Mouse (Mus musculus) limb, embryonic 13.5 days (tissue): ENCODE data around the gene Mettl23. TPM values are rescaled to one million over a fixed set of nuclear protein-coding genes. Genes with fewer than 3 reads are reported as not detected.

Experiments
- ATAC-seq: fragments of 200-750 bp; cut with Nextera tagmentation; 2 replicates; pipeline ENCODE4 v1.8.0; 2017; ENCODE audit warnings: low read depth, moderate number of reproducible peaks, moderate TSS enrichment; ENCODE audit not compliant: low FRiP score
- H3K27ac ChIP-seq: fragments of 300-500 bp; sonication (generic); 2 replicates; pipeline ENCODE4 v1.5.1; 2015; ENCODE audit warnings: inconsistent platforms, mild to moderate bottlenecking, moderate library complexity
- H3K27me3 ChIP-seq: fragments of 300-500 bp; sonication (generic); 2 replicates; pipeline ENCODE4 v1.6.1; 2015; ENCODE audit warnings: mild to moderate bottlenecking, inconsistent platforms
- H3K36me3 ChIP-seq: fragments of 300-500 bp; sonication (generic); 2 replicates; pipeline ENCODE4 v1.6.1; 2015; ENCODE audit warnings: inconsistent platforms, mild to moderate bottlenecking, moderate library complexity
- H3K4me1 ChIP-seq: fragments of 300-500 bp; sonication (generic); 2 replicates; pipeline ENCODE4 v1.6.1; 2015; ENCODE audit warnings: inconsistent platforms
- H3K4me2 ChIP-seq: fragments of 300-500 bp; sonication (generic); replicated peaks from 2 replicates; pipeline ENCODE4 v1.6.1; 2015; ENCODE audit warnings: inconsistent platforms, mild to moderate bottlenecking, moderate library complexity
- H3K4me3 ChIP-seq: fragments of 300-500 bp; sonication (generic); 2 replicates; pipeline ENCODE4 v1.5.1; 2015; ENCODE audit warnings: moderate library complexity, mild to moderate bottlenecking, inconsistent platforms
- H3K9ac ChIP-seq: fragments of 300-500 bp; sonication (generic); 2 replicates; pipeline ENCODE4 v1.6.1; 2015; ENCODE audit warnings: mild to moderate bottlenecking, inconsistent platforms
- H3K9me3 ChIP-seq: fragments of 300-500 bp; sonication (generic); 2 replicates; pipeline ENCODE4 v1.6.1; 2016; ENCODE audit warnings: inconsistent platforms
- WGBS: fragments of 180-500 bp; shearing (Covaris S2); methylation state at CpG from one replicate; pipeline ENCODE4 v1.1.7; 2015; 5-methylcytosine and 5-hydroxymethylcytosine counted together
- polyA plus RNA-seq: library from polyadenylated mRNA; unstranded; fragments of >200 nt; fragmentation: Nextera tagmentation; extraction: Ambion mirVana; gene quantifications from 2 replicates; pipeline ENCODE4 v1.2.1, GENCODE M21; 2015

Gene Mettl23
- polyA plus RNA-seq = 72.2 and 79.0 TPM in 2 replicates

GRCm38 (mm10) chr11:116843261-116844233 lies at the start of gene Mettl23, which contains the start of gene Jmjd6:
Gene Mettl23, plus strand, starts transcription at chr11:116843278.
Gene Jmjd6, minus strand, starts transcription at chr11:116843449.
- Histone ChIP-seq H3K27ac (peak within 1 kb of the TSS; percentile 98), H3K27me3 (no peaks in the 10 kb centered on the region), H3K9ac (peak within 1 kb of the TSS; percentile 90), H3K4me2 (peak within 1 kb of the TSS; percentile 90), H3K4me3 (peak within 1 kb of the TSS; percentile 83), H3K36me3 (peaks cover 44% of the 10 kb centered on the region), H3K9me3 (no peaks in the 10 kb centered on the region), H3K4me1 (peaks cover 39% of the 10 kb centered on the region)
- ATAC-seq = peak; percentile 96
- WGBS = under 1% methylated on average over 72 of the region's 72 CpGs

DNA sequence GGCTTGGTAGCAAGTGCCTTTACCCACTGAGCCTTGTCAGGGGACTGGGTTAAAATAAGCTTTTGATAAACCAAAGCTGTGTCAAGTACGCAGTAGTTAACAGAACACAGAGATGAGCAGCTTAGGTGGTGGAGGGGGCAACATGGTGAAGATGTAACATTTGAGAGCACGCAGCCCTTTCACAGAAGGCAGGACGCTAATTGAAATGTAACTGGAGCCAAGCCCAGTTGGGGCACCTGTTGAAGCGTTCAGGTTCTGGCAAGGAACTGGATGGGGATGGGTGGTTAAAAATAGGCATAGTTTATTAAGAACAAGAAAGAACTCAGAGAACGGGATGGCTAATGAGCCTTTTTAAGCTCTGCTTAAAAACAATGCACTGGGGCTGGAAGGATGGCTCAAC lies 43.7 kb upstream of the Mettl23 start:
- Histone ChIP-seq H3K27ac (no peak overlapping the region), H3K4me1 (0 out of 2 replicates have a peak, but pooled peaks cover 5% of the 10 kb centered on the region), H3K9me3 (no peaks in the 10 kb centered on the region), H3K36me3 (no peaks in the 10 kb centered on the region), H3K4me2 (no peak overlapping the region), H3K4me3 (no peak overlapping the region), H3K27me3 (no peaks in the 10 kb centered on the region), H3K9ac (no peak overlapping the region)
- ATAC-seq = no peak
- WGBS = 84% methylated on average over 5 of the region's 5 CpGs

- Histone ChIP-seq H3K27me3 (no peaks in the 10 kb centered on the region), H3K4me2 (no peak overlapping the region), H3K9me3 (no peaks in the 10 kb centered on the region), H3K27ac (no peak overlapping the region), H3K9ac (no peak overlapping the region), H3K4me1 (0 out of 2 replicates have a peak, but pooled peaks cover 5% of the 10 kb centered on the region), H3K36me3 (no peaks in the 10 kb centered on the region), H3K4me3 (no peak overlapping the region)
- no peak for ATAC-seq
- 72% methylated on average over 5 of the region's 5 CpGs for WGBS
Measured at GRCm38 (mm10) chr11:116801106-116801505, 42.0 kb upstream of the Mettl23 start.

GRCm38 (mm10) chr11:116802709-116803108 lies 40.4 kb upstream of the Mettl23 start:
- Histone ChIP-seq H3K4me3 (no peak overlapping the region), H3K36me3 (no peaks in the 10 kb centered on the region), H3K27me3 (no peaks in the 10 kb centered on the region), H3K9ac (no peak overlapping the region), H3K9me3 (no peaks in the 10 kb centered on the region), H3K4me2 (no peak overlapping the region), H3K4me1 (peaks cover 15% of the 10 kb centered on the region), H3K27ac (no peak overlapping the region)
- WGBS = 88% methylated on average over 5 of the region's 5 CpGs
- no peak for ATAC-seq

- Histone ChIP-seq H3K27me3 (no peaks in the 10 kb centered on the region; the same call in 1 of the 2 replicates), H3K36me3 (no peaks in the 10 kb centered on the region), H3K9ac (peak overlapping the region; percentile 10; the same call in 1 of the 2 replicates), H3K4me2 (no peak overlapping the region), H3K4me1 (peaks cover 26% of the 10 kb centered on the region), H3K4me3 (no peak overlapping the region), H3K27ac (0 out of 2 replicates have a peak overlapping the region, but pooled peaks have one; percentile 4), H3K9me3 (no peaks in the 10 kb centered on the region)
- ATAC-seq = no peak
- WGBS = 76% methylated on average over 15 of the region's 15 CpGs
Measured at GRCm38 (mm10) chr11:116806136-116807071, 36.7 kb upstream of the Mettl23 start.

- Histone ChIP-seq H3K9me3 (no peaks in the 10 kb centered on the region), H3K4me1 (peaks cover 31% of the 10 kb centered on the region), H3K9ac (no peak overlapping the region; the same call in 1 of the 2 replicates), H3K4me3 (no peak overlapping the region), H3K27ac (no peak overlapping the region), H3K36me3 (no peaks in the 10 kb centered on the region), H3K4me2 (no peak overlapping the region), H3K27me3 (no peaks in the 10 kb centered on the region; the same call in 1 of the 2 replicates)
- WGBS = 42% methylated on average over 7 of the region's 7 CpGs
- ATAC-seq = no peak
Measured at GRCm38 (mm10) chr11:116807116-116807515, 36.0 kb upstream of the Mettl23 start.

GRCm38 (mm10) chr11:116807526-116807925 lies 35.6 kb upstream of the Mettl23 start:
- 74% methylated on average over 3 of the region's 3 CpGs for WGBS
- Histone ChIP-seq H3K27me3 (no peaks in the 10 kb centered on the region; the same call in 1 of the 2 replicates), H3K9ac (no peak overlapping the region), H3K4me2 (no peak overlapping the region), H3K9me3 (no peaks in the 10 kb centered on the region), H3K36me3 (no peaks in the 10 kb centered on the region), H3K4me3 (no peak overlapping the region), H3K27ac (no peak overlapping the region), H3K4me1 (peaks cover 35% of the 10 kb centered on the region)
- no peak for ATAC-seq

DNA sequence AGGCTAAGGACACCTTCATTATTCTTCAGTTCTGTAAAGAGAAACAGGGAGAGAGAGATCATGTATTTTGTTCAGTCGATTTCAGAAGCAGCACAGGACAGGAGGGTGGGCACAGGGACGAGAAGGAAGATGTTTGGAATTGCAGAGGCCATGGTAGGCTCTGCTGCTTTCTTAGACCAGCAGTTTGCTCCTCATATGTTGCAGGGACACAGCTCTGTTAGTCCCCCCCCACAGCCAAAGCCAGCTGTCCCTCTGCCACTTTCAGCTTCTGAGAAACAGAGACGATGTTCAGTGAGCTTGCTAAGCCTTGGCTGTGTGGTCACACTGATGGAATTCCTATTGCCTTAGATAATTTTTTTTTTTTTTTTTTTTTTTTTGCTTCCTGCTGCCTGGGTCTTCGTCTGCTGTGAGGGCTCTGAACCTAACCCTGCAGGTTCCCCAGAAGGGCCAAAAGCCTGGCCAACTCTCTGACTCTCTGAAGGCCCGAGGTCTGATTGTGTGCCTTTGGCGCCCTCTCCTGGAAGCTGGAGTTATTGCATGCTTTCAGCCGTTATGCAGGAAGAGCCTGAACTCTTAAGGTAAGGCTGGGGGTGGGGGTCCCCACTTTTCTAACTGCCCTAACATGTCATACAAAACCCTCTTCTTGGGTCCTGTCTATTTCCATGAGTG lies 35.0 kb upstream of the Mettl23 start:
- Histone ChIP-seq H3K4me2 (0 out of 2 replicates have a peak overlapping the region, but pooled peaks have one; percentile 5), H3K9me3 (no peaks in the 10 kb centered on the region), H3K4me1 (peaks cover 41% of the 10 kb centered on the region), H3K36me3 (no peaks in the 10 kb centered on the region), H3K27me3 (no peaks in the 10 kb centered on the region; the same call in 1 of the 2 replicates), H3K27ac (no peak overlapping the region; the same call in 1 of the 2 replicates), H3K4me3 (no peak overlapping the region), H3K9ac (no peak overlapping the region)
- 24% methylated on average over 7 of the region's 7 CpGs for WGBS
- peak; percentile 21; the same call in 1 of the 2 replicates for ATAC-seq

DNA sequence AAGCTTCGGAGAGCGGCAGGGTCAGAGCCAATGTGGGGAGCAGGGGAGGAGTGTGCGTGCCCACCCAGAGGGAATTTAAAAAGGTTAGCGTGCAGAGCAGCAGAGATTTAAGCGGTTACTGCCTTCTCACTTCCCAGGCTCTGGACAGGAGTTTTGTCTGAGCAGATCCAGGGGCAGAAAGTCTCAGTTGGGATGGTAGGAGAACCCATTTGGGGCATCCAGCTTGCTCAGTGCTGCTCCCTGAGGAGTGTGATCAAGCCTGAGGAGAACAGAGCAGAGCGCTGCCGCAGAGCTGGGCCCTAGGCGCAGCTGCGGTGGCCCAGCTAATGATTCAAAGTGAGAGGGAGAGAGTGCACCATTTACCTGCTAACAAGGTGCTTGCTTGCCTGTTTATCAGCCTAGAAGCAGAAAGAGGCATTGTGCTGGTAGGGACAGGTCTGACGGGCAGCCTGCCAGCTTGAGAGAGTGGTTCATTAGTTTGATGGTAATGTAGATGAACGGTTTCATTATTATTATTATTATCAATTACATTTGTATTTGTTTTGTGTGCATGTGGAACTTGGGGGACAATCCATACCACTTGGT lies 34.2 kb upstream of the Mettl23 start:
- Histone ChIP-seq H3K9ac (no peak overlapping the region), H3K36me3 (no peaks in the 10 kb centered on the region), H3K27ac (no peak overlapping the region), H3K4me3 (no peak overlapping the region), H3K27me3 (no peaks in the 10 kb centered on the region; the same call in 1 of the 2 replicates), H3K9me3 (no peaks in the 10 kb centered on the region), H3K4me1 (peaks cover 49% of the 10 kb centered on the region), H3K4me2 (no peak overlapping the region)
- ATAC-seq = no peak
- 79% methylated on average over 11 of the region's 11 CpGs for WGBS

DNA sequence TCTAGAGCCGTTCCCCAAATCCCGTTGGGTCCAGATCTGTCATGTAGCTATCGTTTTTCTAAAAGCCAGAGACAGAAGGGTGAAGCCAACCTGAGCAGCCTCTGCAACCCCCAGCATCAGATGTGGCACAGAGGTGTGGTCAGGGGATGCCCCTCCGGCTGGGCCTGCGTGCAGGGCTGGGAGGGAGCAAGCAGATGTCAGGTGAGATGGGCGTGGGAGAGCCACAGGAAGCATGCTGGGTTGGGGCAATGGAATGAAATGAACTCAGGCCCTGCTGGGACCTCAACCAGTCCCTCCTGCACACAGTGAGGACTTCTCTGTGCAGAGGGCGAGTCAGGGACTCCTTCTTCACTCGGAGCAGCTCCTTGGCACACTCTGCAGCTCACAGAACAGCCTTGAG lies 33.6 kb upstream of the Mettl23 start:
- ATAC-seq = no peak
- Histone ChIP-seq H3K27me3 (no peaks in the 10 kb centered on the region; the same call in 1 of the 2 replicates), H3K4me3 (no peak overlapping the region), H3K4me2 (no peak overlapping the region), H3K9me3 (no peaks in the 10 kb centered on the region), H3K36me3 (no peaks in the 10 kb centered on the region), H3K27ac (no peak overlapping the region), H3K9ac (0 out of 2 replicates have a peak overlapping the region, but pooled peaks have one; percentile 35), H3K4me1 (peaks cover 55% of the 10 kb centered on the region)
- 78% methylated on average over 8 of the region's 8 CpGs for WGBS

GRCm38 (mm10) chr11:116810528-116810927 lies 32.5 kb upstream of the Mettl23 start:
- H3K36me3 ChIP-seq = no peaks in the 10 kb centered on the region
- H3K4me2 ChIP-seq = no peak overlapping the region
- WGBS = 68% methylated on average over 11 of the region's 11 CpGs
- no peaks in the 10 kb centered on the region for H3K9me3 ChIP-seq
- H3K4me3 ChIP-seq = no peak overlapping the region
- H3K9ac ChIP-seq = no peak overlapping the region
- no peaks in the 10 kb centered on the region; the same call in 1 of the 2 replicates for H3K27me3 ChIP-seq
- H3K4me1 ChIP-seq = peaks cover 65% of the 10 kb centered on the region
- ATAC-seq = no peak
- H3K27ac ChIP-seq = no peak overlapping the region
